Mouse (Mus musculus) ovary, adult 18-20 months (tissue): ENCODE results near the gene H2-D1.
A peak's percentile ranks its signal among the peaks of the same experiment; 100 is the strongest.
"Not testable (repeated sequence)": the region's sequence is repeated elsewhere in the genome, so short reads cannot be mapped to it uniquely, and the experiment has no call there.

ENCODE experiments used
- DNase-seq: peaks from one replicate; pipeline ENCODE4 v3.0.0; 2022; ENCODE audit warnings: low spot score, mixed read lengths

Gene H2-D1

DNA sequence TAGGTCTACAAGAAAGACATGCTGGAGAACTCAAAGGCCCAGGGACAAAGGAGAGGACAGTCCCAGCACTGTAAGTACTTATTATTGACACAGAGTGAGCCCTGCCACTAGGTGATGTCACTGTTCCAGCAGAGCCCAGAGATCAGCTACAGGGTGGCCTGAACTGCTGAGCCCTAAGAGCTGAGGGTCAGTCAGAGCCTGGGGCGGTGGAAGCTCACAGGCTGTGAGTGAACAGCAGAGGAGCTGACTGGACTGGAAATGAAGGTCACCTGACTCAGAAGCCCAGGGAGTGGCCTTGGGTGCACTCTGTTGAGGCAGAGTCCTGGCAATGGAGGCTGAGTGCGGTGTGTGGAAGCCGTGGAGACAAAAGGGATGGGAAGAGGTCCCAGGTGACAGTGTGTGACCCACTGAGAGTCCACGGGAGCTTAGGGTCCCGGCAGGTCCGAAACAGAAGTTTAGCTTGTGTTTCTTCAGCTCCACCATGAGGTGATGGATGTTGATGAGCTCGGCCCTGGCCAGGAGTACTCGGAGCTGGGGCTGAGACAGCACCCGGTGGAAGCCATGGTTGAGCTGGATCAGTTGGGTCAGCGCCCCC, 41.3 kb downstream of the H2-D1 start:
- DNase-seq = peak; percentile 38

DNA sequence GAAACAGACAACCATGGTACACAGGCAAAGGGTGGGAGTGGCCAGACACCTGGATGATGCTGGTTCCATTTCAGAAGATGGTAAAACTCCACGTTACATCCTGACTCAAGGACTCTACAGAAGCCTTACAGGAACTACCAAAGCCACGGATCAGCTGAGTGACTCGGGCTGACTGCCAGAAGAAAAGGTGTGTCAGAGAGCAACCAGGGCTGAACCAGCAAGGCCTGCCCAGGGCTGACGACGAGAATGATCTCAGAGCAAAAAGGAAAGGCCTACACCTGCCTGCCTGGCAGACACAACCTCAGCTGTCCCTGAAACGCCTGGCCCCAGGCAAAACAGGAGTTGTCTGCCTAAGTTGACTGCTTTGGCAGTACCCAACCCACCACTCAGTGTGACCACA, 41.9 kb downstream of the H2-D1 start:
- no peak for DNase-seq

DNA sequence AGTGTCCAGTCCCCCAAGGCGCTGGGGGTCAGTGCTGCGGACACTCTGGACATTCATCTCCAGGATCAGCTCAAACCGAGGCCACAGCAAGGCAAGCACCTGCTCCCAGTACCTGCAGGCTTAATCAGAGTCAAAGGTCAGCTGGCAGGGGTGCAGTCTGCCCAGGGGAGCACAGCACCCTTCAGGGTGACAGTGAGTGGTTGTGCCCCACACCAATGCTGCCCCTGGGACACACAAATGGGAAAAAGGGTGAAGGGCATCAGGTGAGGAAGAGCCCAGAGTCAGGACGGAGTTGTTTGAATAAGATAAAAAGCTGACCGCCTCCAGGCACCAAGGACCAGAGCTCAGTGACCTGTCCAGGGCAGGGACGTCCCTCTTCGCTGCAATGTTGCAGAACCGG, 42.4 kb downstream of the H2-D1 start:
- not testable (repeated sequence) for DNase-seq
